Mouse (Mus musculus) stomach, postnatal 0 days (tissue): ENCODE measurements around the gene Zfp281.

Experiments
- CTCF ChIP-seq: IDR thresholded peaks from 2 replicates; pipeline ENCODE4 v1.5.1; 2016; ENCODE audit warnings: antibody characterized with exemption, low read depth, mild to moderate bottlenecking, moderate library complexity
- EP300 ChIP-seq: optimal IDR thresholded peaks from 2 replicates; pipeline ENCODE3; 2016; ENCODE audit warnings: antibody characterized with exemption

DNA sequence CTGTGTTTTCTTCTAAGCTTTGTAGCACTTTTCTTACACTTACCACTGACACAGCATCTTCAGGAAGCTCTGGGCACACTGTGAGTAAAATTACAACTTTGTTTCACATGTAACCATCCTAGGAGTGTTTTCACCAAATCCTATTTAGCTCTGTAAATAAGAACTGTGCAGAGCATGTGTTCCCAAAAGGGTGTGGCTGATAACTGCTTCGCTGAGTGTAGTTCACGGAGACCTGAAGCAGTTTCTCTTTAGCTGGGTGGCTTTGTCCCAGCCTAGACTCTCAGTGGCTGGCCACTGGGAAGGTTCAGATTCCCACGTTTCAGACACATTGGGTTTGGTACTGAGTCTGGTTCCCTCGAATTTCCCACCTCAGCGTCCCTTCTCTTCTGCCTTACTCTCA lies 22.4 kb upstream of the Zfp281 start:
- TF ChIP-seq EP300 (no peak), CTCF (no peak)
